Mouse (Mus musculus) thymus, postnatal 4 days (tissue): ENCODE results near the gene Gm3604.
"Not testable (repeated sequence)": the region's sequence is repeated elsewhere in the genome, so short reads cannot be mapped to it uniquely, and the experiment has no call there.

Experiments used
- DNase-seq: peaks from one replicate; pipeline ENCODE4 v3.0.0; 2021

Gene Gm3604

DNA sequence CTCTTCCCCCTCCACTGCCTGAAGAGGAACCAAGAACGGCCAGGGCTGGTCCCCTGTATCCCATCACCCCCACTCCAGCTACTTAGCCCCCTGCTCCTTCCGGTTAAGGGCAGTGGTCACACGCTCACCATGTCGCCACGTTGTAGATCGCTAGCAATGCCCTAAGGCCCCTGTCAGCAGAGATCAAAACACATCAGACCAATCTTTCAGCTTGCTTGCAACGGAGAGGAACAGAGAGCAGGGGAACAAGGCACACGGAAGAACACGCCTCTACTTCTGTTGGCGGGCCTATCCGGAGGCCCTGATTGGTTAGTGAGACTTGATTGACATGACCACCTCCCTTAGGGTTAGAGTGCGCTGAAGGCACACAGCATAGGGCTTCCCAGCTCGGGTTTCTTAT is at the start of gene Gm3604:
Gm3604 (minus strand) TSS at position 226 of the 400 bp plus-strand sequence.
- DNase-seq: peak; percentile 73

DNA sequence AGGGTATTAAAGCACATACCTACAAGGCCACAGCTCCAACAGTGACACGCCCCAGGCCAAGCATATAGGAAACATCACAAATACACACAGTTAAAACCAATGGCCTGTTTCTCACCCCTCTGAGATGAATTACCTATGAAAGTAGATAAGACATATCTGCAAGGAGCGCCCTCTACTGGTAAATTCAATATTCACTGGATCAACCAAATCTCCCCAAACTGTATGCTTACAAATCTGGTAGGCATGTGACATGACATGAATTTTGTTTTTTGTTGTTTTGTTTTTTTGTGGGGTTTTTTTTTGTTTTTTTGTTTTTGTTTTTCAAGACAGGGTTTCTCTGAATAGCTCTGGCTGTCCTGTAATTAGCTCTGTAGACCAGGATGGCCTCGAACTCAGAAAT is 16.2 kb upstream of the Gm3604 start:
- not testable (repeated sequence) for DNase-seq

DNA sequence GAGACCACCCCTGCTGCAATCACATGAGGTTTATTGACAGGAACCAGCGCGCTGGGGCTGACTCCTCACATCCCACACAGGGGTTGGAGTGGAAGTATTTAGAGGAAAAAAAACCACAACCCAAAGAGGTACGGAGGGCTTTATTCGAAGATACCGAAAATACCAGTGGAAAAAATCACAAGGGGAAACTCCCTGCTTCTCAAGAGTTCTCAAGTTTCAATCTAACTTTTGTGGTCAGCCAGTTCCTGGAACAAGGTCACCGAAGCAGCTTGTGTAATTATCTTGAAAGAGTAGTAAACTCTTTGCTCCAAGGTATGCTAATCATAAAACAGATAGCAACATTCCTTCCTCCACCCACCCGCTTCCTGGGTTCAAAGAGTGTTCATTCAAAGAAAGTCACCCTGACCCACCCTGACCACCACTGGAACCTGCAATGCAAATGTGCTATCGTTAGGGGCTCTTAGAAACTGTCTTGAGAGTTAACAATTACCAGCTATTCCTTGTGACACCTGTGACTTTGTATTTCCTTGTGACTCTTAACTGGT is 7.2 kb upstream of the Gm3604 start:
- DNase-seq: not testable (repeated sequence)

DNA sequence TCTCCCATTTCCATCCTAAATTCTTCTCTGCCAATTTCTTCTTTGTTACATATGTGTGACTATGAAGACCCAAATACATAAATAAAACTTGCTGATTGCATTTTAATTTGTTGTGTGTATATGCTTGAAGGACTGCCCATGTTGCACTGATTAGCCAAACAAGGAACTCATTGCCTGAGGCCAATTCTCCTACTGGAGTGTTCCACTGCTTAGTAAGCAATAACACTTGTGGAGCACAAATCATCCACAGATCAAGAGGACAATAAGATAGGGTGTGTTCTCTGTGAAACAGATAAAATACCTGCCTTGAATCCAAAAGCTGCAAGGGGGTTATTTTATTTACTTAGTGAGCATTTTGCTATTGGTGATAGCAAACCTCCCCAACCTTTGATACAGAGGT is 51.2 kb downstream of the Gm3604 start:
- DNase-seq: no peak

DNA sequence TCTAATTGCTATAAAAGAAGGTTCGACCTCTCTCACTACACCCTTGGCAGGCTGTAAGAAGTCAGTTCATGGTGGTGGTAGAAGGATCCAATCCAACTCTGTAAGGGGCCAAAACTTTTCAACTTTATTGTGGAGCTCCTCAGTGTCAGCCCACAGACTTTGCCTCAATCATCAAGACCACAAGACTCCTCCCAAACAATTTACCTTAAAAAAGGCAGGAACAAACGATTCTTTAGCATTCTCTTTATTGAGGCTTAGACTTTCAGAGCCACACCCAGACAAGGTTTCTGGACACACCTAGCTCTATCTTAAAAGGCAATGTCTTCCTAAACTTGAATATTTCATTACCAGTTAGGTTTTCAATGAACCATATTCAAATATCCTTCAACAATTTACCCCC is 51.6 kb downstream of the Gm3604 start:
- DNase-seq: no peak
